Mouse (Mus musculus) liver, postnatal 0 days (tissue): ENCODE results near the gene Sf3a2.

Experiments
- CTCF ChIP-seq: sonication (generic); IDR thresholded peaks from 2 replicates; pipeline ENCODE4 v1.5.1; 2016; ENCODE audit warnings: antibody characterized with exemption, low read depth
- EP300 ChIP-seq: IDR thresholded peaks from 2 replicates; pipeline ENCODE4 v1.6.1; 2016; ENCODE audit warnings: antibody characterized with exemption, low read depth, mild to moderate bottlenecking

GRCm38 (mm10) chr10:80766161-80766815, 31.7 kb upstream of the Sf3a2 start:
- no peak for TF ChIP-seq CTCF
- TF ChIP-seq EP300 = no peak
